Mouse (Mus musculus): ENCODE results near the gene Eps8l1. TPM values are rescaled to one million over a fixed set of nuclear protein-coding genes. Genes with fewer than 3 reads are reported as not detected.

The Eps8l1 gene
- total and polyA plus RNA-seq, 3 experiments, result 0.01 to 0.19 TPM; not detected in 1

- TF ChIP-seq BHLHE40 (IDR thresholded peaks at IDR 0.05; ENCODE audit: borderline replicate concordance, low read depth, low read length) (no peak), MAX (IDR thresholded peaks at IDR 0.05; ENCODE audit: low read length) (no peak), MEF2A (IDR thresholded peaks at IDR 0.05; ENCODE audit: extremely low read depth, insufficient replicate concordance, low read depth, low read length, poor library complexity, severe bottlenecking) (no peak), MAZ (IDR thresholded peaks at IDR 0.05; ENCODE audit: low read depth, low read length) (no peak), SMC3 (IDR thresholded peaks at IDR 0.05; ENCODE audit: low read depth, low read length) (peak; percentile 79), TBP (IDR thresholded peaks at IDR 0.05; ENCODE audit: low read depth, low read length) (no peak), CHD2 (IDR thresholded peaks at IDR 0.05; ENCODE audit: low read length) (no peak), POLR2A (IDR thresholded peaks at IDR 0.05; ENCODE audit: control insufficient read depth in 1 of 2, insufficient read depth in 1 of 2, low read depth in 1 of 2, low read length in 2 of 2, poor library complexity in 1 of 2) (no peak)
These were observed 66.1 kb downstream of the Eps8l1 start (continued) for GRCm38 (mm10) chr7:4526341-4527301.

- Histone ChIP-seq H3K27me3 (ENCODE audit: control insufficient read depth in 1 of 2, insufficient read depth in 2 of 2, low read length in 2 of 2) (no peaks in the 10 kb centered on the region), H3K4me3 (ENCODE audit: control insufficient read depth in 1 of 2, insufficient read depth in 1 of 2, low read depth in 2 of 2, low read length in 2 of 2) (no peak overlapping the region), H3K9ac (ENCODE audit: control insufficient read depth, low read depth, low read length, poor library complexity, severe bottlenecking) (no peak overlapping the region)
These were observed 66.8 kb downstream of the Eps8l1 start for GRCm38 (mm10) chr7:4527302-4527689.

More at GRCm38 (mm10) chr7:4527302-4527689, 66.8 kb downstream of the Eps8l1 start:
- peaks cover 0 to 12% of the 10 kb centered on the region in 2 experiments; a peak in 2 of 4 replicates for H3K4me1 ChIP-seq (ENCODE audit: control insufficient read depth in 1 of 2, insufficient read depth in 2 of 2, low read length in 2 of 2)
- no peak overlapping the region for H3K27ac ChIP-seq (ENCODE audit: control insufficient read depth, low read depth, low read length)
- H3K9me3 ChIP-seq (replicated peaks; ENCODE audit: insufficient read depth, low read length), result no peaks in the 10 kb centered on the region
- TF ChIP-seq MYC (IDR thresholded peaks at IDR 0.05; ENCODE audit: low read depth, low read length) (no peak), MEF2A (IDR thresholded peaks at IDR 0.05; ENCODE audit: extremely low read depth, insufficient replicate concordance, low read depth, low read length, poor library complexity, severe bottlenecking) (no peak), JUND (IDR thresholded peaks at IDR 0.05; ENCODE audit: low read depth, low read length) (no peak), RCOR1 (IDR thresholded peaks at IDR 0.05; ENCODE audit: low read depth, low read length) (no peak), TAL1 (IDR thresholded peaks at IDR 0.05; ENCODE audit: low read length) (no peak), ZNF384 (IDR thresholded peaks at IDR 0.05; ENCODE audit: low read depth, low read length) (no peak), SIN3A (IDR thresholded peaks at IDR 0.05; ENCODE audit: low read length) (no peak), USF1 (IDR thresholded peaks at IDR 0.05; ENCODE audit: low read depth, low read length) (no peak), ETS1 (IDR thresholded peaks at IDR 0.05; ENCODE audit: low read depth, low read length) (no peak), USF2 (IDR thresholded peaks at IDR 0.05; ENCODE audit: borderline replicate concordance in 1 of 2, insufficient read depth in 1 of 2, low read depth in 1 of 2, low read length in 2 of 2) (no peak), NELFE (IDR thresholded peaks at IDR 0.05; ENCODE audit: low read depth, low read length) (no peak)
- H3K79me2 ChIP-seq (ENCODE audit: control insufficient read depth, insufficient read depth, low read length, poor library complexity), result no peaks in the 10 kb centered on the region; the same call in 1 of the 2 replicates
- no peak for DNase-seq (ENCODE audit: low read depth, low spot score)
- H3K36me3 ChIP-seq (ENCODE audit: control insufficient read depth in 1 of 2, insufficient read depth in 2 of 2, low read length in 2 of 2), result peaks cover 0 to 2% of the 10 kb centered on the region in 2 experiments; a peak in 1 of 4 replicates

Other genes with a start within 250 kb of the Eps8l1 start
- not detected in 2 replicates for gene Lilra5, start 222.9 kb upstream of the Eps8l1 start, total RNA-seq (2012; rRNA removed)
- not detected for gene Lilra5, start 222.9 kb upstream of the Eps8l1 start, polyA plus RNA-seq (2012; ENCODE audit: insufficient read depth in 1 of 2, insufficient read length in 2 of 2, low read depth in 1 of 2, low replicate concordance in 2 of 2, missing spikeins in 1 of 2)
- gene Ncr1, start 123.0 kb upstream of the Eps8l1 start, total RNA-seq (2012; rRNA removed), result not detected in 2 replicates
- gene Ncr1, start 123.0 kb upstream of the Eps8l1 start, polyA plus RNA-seq (2012; ENCODE audit: insufficient read depth in 1 of 2, insufficient read length in 2 of 2, low read depth in 1 of 2, low replicate concordance in 2 of 2, missing spikeins in 1 of 2), result not detected
- not detected in 2 replicates for gene Gp6, start 62.9 kb upstream of the Eps8l1 start, total RNA-seq (2012; rRNA removed)
- not detected for gene Gp6, start 62.9 kb upstream of the Eps8l1 start, polyA plus RNA-seq (2012; ENCODE audit: insufficient read depth in 1 of 2, insufficient read length in 2 of 2, low read depth in 1 of 2, low replicate concordance in 2 of 2, missing spikeins in 1 of 2)
- gene Rdh13, start 15.0 kb upstream of the Eps8l1 start, total RNA-seq (2012; rRNA removed), result 33.1 and 46.4 TPM in 2 replicates
- 10 to 100 TPM in 1 of 2 experiments, not detected in 1; 24.0 TPM for gene Rdh13, start 15.0 kb upstream of the Eps8l1 start, polyA plus RNA-seq (2012; ENCODE audit: insufficient read depth in 1 of 2, insufficient read length in 2 of 2, low read depth in 1 of 2, low replicate concordance in 2 of 2, missing spikeins in 1 of 2)
- gene Ppp1r12c, start 41.0 kb downstream of the Eps8l1 start, total RNA-seq (2012; rRNA removed), result 51.4 and 64.2 TPM in 2 replicates
- gene Ppp1r12c, start 41.0 kb downstream of the Eps8l1 start, polyA plus RNA-seq (2012; ENCODE audit: insufficient read depth in 1 of 2, insufficient read length in 2 of 2, low read depth in 1 of 2, low replicate concordance in 2 of 2, missing spikeins in 1 of 2), result 100 to 1,000 TPM in 1 of 2 experiments, not detected in 1; 153 TPM
- 5.0 and 5.4 TPM in 2 replicates for gene Tnnt1, start 55.7 kb downstream of the Eps8l1 start, total RNA-seq (2012; rRNA removed)
- gene Tnnt1, start 55.7 kb downstream of the Eps8l1 start, polyA plus RNA-seq (2012; ENCODE audit: insufficient read depth in 1 of 2, insufficient read length in 2 of 2, low read depth in 1 of 2, low replicate concordance in 2 of 2, missing spikeins in 1 of 2), result 10 to 100 TPM in 1 of 2 experiments, not detected in 1; 16.4 TPM
- 281 and 353 TPM in 2 replicates for gene Tnni3, start 63.6 kb downstream of the Eps8l1 start, total RNA-seq (2012; rRNA removed)
- 100 to 1,000 TPM in 1 of 2 experiments, not detected in 1; 328 TPM for gene Tnni3, start 63.6 kb downstream of the Eps8l1 start, polyA plus RNA-seq (2012; ENCODE audit: insufficient read depth in 1 of 2, insufficient read length in 2 of 2, low read depth in 1 of 2, low replicate concordance in 2 of 2, missing spikeins in 1 of 2)
- gene Dnaaf3, start 71.8 kb downstream of the Eps8l1 start, total RNA-seq (2012; rRNA removed), result 0.69 and 0.73 TPM in 2 replicates
- gene Dnaaf3, start 71.8 kb downstream of the Eps8l1 start, polyA plus RNA-seq (2012; ENCODE audit: insufficient read depth in 1 of 2, insufficient read length in 2 of 2, low read depth in 1 of 2, low replicate concordance in 2 of 2, missing spikeins in 1 of 2), result 1 to 10 TPM in 1 of 2 experiments, not detected in 1; 2.9 TPM
- not detected in 2 replicates for gene Syt5, start 86.9 kb downstream of the Eps8l1 start, total RNA-seq (2012; rRNA removed)
- gene Syt5, start 86.9 kb downstream of the Eps8l1 start, polyA plus RNA-seq (2012; ENCODE audit: insufficient read depth in 1 of 2, insufficient read length in 2 of 2, low read depth in 1 of 2, low replicate concordance in 2 of 2, missing spikeins in 1 of 2), result not detected
- gene Ptprh, start 143.4 kb downstream of the Eps8l1 start, total RNA-seq (2012; rRNA removed), result not detected in 2 replicates
- gene Ptprh, start 143.4 kb downstream of the Eps8l1 start, polyA plus RNA-seq (2012; ENCODE audit: insufficient read depth in 1 of 2, insufficient read length in 2 of 2, low read depth in 1 of 2, low replicate concordance in 2 of 2, missing spikeins in 1 of 2), result not detected
- gene Tmem86b, start 170.7 kb downstream of the Eps8l1 start, total RNA-seq (2012; rRNA removed), result 9.4 and 10.2 TPM in 2 replicates
- gene Tmem86b, start 170.7 kb downstream of the Eps8l1 start, polyA plus RNA-seq (2012; ENCODE audit: insufficient read depth in 1 of 2, insufficient read length in 2 of 2, low read depth in 1 of 2, low replicate concordance in 2 of 2, missing spikeins in 1 of 2), result 10 to 100 TPM in 1 of 2 experiments, not detected in 1; 31.6 TPM
- 89.5 and 93.1 TPM in 2 replicates for gene Ppp6r1, start 198.3 kb downstream of the Eps8l1 start, total RNA-seq (2012; rRNA removed)
- gene Ppp6r1, start 198.3 kb downstream of the Eps8l1 start, polyA plus RNA-seq (2012; ENCODE audit: insufficient read depth in 1 of 2, insufficient read length in 2 of 2, low read depth in 1 of 2, low replicate concordance in 2 of 2, missing spikeins in 1 of 2), result 100 to 1,000 TPM in 1 of 2 experiments, not detected in 1; 167 TPM
- gene Hspbp1, start 224.4 kb downstream of the Eps8l1 start, total RNA-seq (2012; rRNA removed), result 101 and 111 TPM in 2 replicates
- gene Hspbp1, start 224.4 kb downstream of the Eps8l1 start, polyA plus RNA-seq (2012; ENCODE audit: insufficient read depth in 1 of 2, insufficient read length in 2 of 2, low read depth in 1 of 2, low replicate concordance in 2 of 2, missing spikeins in 1 of 2), result 100 to 1,000 TPM in 1 of 2 experiments, not detected in 1; 101 TPM
- not detected in 2 replicates for gene Brsk1, start 229.9 kb downstream of the Eps8l1 start, total RNA-seq (2012; rRNA removed)
- gene Brsk1, start 229.9 kb downstream of the Eps8l1 start, polyA plus RNA-seq (2012; ENCODE audit: insufficient read depth in 1 of 2, insufficient read length in 2 of 2, low read depth in 1 of 2, low replicate concordance in 2 of 2, missing spikeins in 1 of 2), result under 1 TPM in 1 of 2 experiments, not detected in 1; 0.06 TPM

Data from MEL (cell line).